Mouse (Mus musculus) midbrain, embryonic 11.5 days (tissue): ENCODE data around the gene 4930519G04Rik. TPM values are rescaled to one million over a fixed set of nuclear protein-coding genes. Genes with fewer than 3 reads are reported as not detected.
A peak's percentile ranks its signal among the peaks of the same experiment; 100 is the strongest.
"Not testable (repeated sequence)": the region's sequence is repeated elsewhere in the genome, so short reads cannot be mapped to it uniquely, and the experiment has no call there.

Experiments
- ATAC-seq: fragments of 200-750 bp; cut with Nextera tagmentation; 2 replicates; pipeline ENCODE4 v1.8.0; 2017; ENCODE audit warnings: moderate TSS enrichment, moderate library complexity; ENCODE audit not compliant: low FRiP score
- DNase-seq: peaks from one replicate; pipeline ENCODE4 v3.0.0; 2015; ENCODE audit warnings: low spot score; ENCODE audit errors: missing footprints
- H3K27ac ChIP-seq: fragments of 300-500 bp; sonication (generic); 2 replicates; pipeline ENCODE4 v1.5.1; 2014; ENCODE audit warnings: low read depth, low read length
- H3K27me3 ChIP-seq: fragments of 300-500 bp; sonication (generic); 2 replicates; pipeline ENCODE4 v1.6.1; 2014; ENCODE audit warnings: mild to moderate bottlenecking, low read length, moderate library complexity, mixed read lengths; ENCODE audit not compliant: control insufficient read depth, insufficient read depth
- H3K36me3 ChIP-seq: fragments of 300-500 bp; sonication (generic); 2 replicates; pipeline ENCODE4 v1.6.1; 2014; ENCODE audit warnings: mild to moderate bottlenecking, low read length, moderate library complexity, mixed read lengths; ENCODE audit not compliant: control insufficient read depth, insufficient read depth
- H3K4me1 ChIP-seq: fragments of 300-500 bp; sonication (generic); 2 replicates; pipeline ENCODE4 v1.6.1; 2014; ENCODE audit warnings: low read length; ENCODE audit not compliant: control insufficient read depth, insufficient read depth
- H3K4me2 ChIP-seq: fragments of 300-500 bp; sonication (generic); 2 replicates; pipeline ENCODE4 v1.6.1; 2014; ENCODE audit warnings: mild to moderate bottlenecking, moderate library complexity
- H3K4me3 ChIP-seq: fragments of 300-500 bp; sonication (generic); 2 replicates; pipeline ENCODE4 v1.5.1; 2014; ENCODE audit warnings: low read depth, low read length
- H3K9ac ChIP-seq: fragments of 300-500 bp; sonication (generic); 2 replicates; pipeline ENCODE4 v1.6.1; 2014; ENCODE audit warnings: low read length
- H3K9me3 ChIP-seq: fragments of 300-500 bp; sonication (generic); 2 replicates; pipeline ENCODE4 v1.6.1; 2016; ENCODE audit warnings: low read length; ENCODE audit not compliant: control insufficient read depth
- WGBS: fragments of 180-500 bp; shearing (Covaris S2); extraction: QIAGEN DNeasy Blood & Tissue Kit; methylation state at CpG from one replicate; pipeline ENCODE4 v1.1.7; 2014; 5-methylcytosine and 5-hydroxymethylcytosine counted together
- polyA plus RNA-seq: library from polyadenylated mRNA; unstranded; fragments of >200 nt; fragmentation: Nextera tagmentation; extraction: Ambion mirVana; gene quantifications from 2 replicates; pipeline ENCODE4 v1.2.1, GENCODE M21; 2014

Gene 4930519G04Rik
- polyA plus RNA-seq, 1 experiment from 2014 or later: not detected

DNA sequence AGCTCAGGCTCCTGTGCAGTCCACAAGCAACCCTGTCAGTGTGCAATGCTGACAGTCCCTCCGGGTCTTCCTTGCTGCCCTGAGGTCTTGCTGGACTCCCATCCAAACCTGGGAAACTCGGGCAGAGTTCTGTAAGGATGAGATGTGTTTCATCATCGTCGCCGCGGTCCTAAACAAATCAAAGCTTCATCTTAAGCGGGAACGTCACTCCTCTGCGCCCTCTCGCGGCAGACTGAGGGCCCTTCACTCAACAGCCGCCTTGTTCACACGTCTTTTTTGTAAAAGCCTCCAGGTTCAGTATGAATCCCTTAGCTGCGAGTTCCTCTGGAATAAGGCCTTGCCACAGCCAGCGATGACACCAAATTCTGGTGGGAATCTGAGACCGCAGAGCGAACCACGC, 5.8 kb downstream of the 4930519G04Rik start:
- no peaks in the 10 kb centered on the region; the same call in 1 of the 2 replicates for H3K27me3 ChIP-seq
- no peaks in the 10 kb centered on the region for H3K9me3 ChIP-seq
- H3K4me2 ChIP-seq: peak overlapping the region; percentile 49
- ATAC-seq (peak; percentile 27; the same call in 1 of the 2 replicates), DNase-seq (peak; percentile 98)
- H3K36me3 ChIP-seq: no peaks in the 10 kb centered on the region
- no peak overlapping the region for H3K27ac ChIP-seq
- no peaks in the 10 kb centered on the region for H3K4me1 ChIP-seq
- H3K9ac ChIP-seq: peak overlapping the region; percentile 55
- 6% methylated on average over 18 of the region's 18 CpGs for WGBS
- H3K4me3 ChIP-seq: peak overlapping the region; percentile 20

DNA sequence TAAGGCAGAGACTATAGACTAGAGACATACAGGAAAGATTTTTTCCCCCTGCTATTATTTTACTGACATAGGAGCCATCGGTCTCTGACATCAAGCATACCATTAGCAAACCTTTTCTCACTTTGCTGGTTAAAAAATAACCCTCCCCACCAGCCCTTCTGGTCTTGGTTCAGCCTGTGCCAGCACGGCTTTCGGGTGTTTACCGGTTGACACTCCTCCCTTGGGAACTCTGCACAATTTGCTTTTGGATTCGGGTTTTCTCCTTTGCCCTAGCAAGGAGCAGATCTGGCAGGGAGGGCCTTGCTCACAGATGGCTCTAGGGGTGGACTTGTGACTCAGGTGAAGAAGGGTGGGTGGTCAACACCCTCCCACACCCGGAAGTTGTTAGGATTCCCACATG, 8.3 kb downstream of the 4930519G04Rik start:
- Histone ChIP-seq H3K9me3 (no peaks in the 10 kb centered on the region), H3K4me3 (no peak overlapping the region), H3K4me1 (no peaks in the 10 kb centered on the region), H3K4me2 (no peak overlapping the region), H3K27me3 (no peaks in the 10 kb centered on the region; the same call in 1 of the 2 replicates), H3K36me3 (no peaks in the 10 kb centered on the region), H3K9ac (no peak overlapping the region), H3K27ac (no peak overlapping the region)
- ATAC-seq (no peak), DNase-seq (no peak)
- WGBS: 86% methylated on average over 6 of the region's 6 CpGs

DNA sequence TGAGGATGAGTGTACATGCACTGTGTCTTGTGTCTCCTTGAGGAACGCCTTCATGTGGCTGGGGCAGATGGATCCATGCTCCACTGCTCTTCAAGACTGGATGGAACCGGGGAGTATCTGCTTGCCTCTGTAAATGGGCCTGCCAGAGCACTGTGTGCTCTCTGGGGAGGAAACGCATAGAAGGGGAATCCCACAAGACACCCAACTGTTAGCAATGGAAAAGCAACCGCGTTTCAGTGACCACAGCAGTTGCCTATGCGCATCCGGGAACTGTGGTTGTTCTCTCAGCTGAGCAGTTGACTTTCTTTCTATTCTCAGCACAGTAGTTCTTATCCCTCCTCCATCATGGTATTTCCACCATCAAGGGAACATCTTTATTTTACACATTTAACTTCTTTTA, 11.3 kb downstream of the 4930519G04Rik start:
- H3K9ac ChIP-seq: no peak overlapping the region
- no peaks in the 10 kb centered on the region; the same call in 1 of the 2 replicates for H3K9me3 ChIP-seq
- H3K4me1 ChIP-seq: no peaks in the 10 kb centered on the region
- no peaks in the 10 kb centered on the region for H3K36me3 ChIP-seq
- no peaks in the 10 kb centered on the region for H3K27me3 ChIP-seq
- no peak overlapping the region for H3K4me2 ChIP-seq
- no peak overlapping the region for H3K4me3 ChIP-seq
- ATAC-seq: no peak
- H3K27ac ChIP-seq: no peak overlapping the region
- 76% methylated on average over 7 of the region's 7 CpGs for WGBS
- DNase-seq: no peak

DNA sequence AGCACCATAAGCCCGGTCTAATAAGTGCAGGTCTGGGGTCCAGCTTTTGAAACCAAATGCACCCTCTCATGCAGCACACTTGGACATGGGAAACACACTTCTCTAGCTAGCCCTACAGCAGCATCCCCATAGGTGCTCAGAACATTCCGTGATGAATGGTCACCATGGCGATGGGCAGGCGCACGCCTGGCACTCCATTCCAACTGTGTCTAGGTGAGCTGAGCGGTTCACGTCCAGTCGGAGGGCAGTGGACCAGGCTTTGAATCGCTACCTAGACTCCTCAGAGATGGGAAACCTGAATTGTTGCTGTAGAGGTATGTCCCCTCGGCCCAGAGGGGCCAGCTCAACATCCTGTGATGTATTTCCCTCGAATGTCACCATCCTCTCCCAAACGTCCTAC, 11.8 kb downstream of the 4930519G04Rik start:
- Histone ChIP-seq H3K36me3 (no peaks in the 10 kb centered on the region), H3K27me3 (no peaks in the 10 kb centered on the region), H3K4me3 (no peak overlapping the region), H3K9me3 (no peaks in the 10 kb centered on the region; the same call in 1 of the 2 replicates), H3K4me1 (no peaks in the 10 kb centered on the region), H3K4me2 (no peak overlapping the region), H3K9ac (no peak overlapping the region), H3K27ac (no peak overlapping the region)
- 91% methylated on average over 12 of the region's 12 CpGs for WGBS
- ATAC-seq (no peak), DNase-seq (no peak)

DNA sequence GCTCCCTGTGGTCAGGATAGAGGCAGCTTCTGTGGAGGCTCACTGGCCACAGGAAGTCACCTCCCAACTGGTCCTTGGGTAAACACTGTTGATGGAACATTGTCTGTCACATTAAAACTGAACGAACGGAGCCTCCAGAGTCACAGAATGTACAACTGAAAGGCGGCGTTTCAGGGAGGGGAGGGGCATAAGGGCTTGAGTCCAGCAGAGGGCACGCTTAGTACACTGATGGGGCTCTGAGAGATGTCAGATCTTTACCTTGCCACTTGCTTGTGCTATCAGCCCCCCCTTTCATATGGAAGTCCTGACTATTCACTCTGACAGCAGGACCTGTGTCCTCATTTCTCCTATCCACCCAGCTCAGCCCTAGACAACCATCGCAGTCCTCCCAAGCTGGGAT, 22.4 kb downstream of the 4930519G04Rik start:
- no peak for DNase-seq
- ATAC-seq: no peak
- Histone ChIP-seq H3K4me2 (no peak overlapping the region), H3K27ac (no peak overlapping the region), H3K9me3 (no peaks in the 10 kb centered on the region), H3K4me3 (no peak overlapping the region), H3K36me3 (no peaks in the 10 kb centered on the region), H3K4me1 (peaks cover 7% of the 10 kb centered on the region; the same call in 1 of the 2 replicates), H3K27me3 (no peaks in the 10 kb centered on the region), H3K9ac (no peak overlapping the region)
- 65% methylated on average over 6 of the region's 6 CpGs for WGBS

DNA sequence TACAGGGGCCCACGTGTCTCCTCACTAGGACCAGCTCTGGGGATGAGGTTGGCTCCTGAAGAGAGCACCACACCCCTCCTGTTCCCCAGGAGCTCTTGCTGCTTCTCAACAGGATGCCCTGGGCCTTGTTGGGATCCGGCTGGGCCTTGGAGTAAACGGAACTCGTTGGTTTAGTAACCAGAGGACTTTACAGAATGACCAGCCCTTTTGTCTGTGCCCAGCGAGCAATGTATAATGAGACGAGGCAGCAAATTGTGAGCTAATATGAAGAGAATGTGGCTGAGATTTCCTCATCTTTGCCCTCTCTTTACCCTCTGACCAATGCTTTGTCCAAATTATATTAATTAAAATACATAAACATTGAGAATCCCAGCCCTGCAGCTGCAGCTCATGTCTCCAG, 22.9 kb downstream of the 4930519G04Rik start:
- 37% methylated on average over 6 of the region's 6 CpGs for WGBS
- Histone ChIP-seq H3K4me3 (no peak overlapping the region), H3K9ac (no peak overlapping the region), H3K4me1 (peaks cover 7% of the 10 kb centered on the region; the same call in 1 of the 2 replicates), H3K27ac (no peak overlapping the region), H3K36me3 (no peaks in the 10 kb centered on the region), H3K27me3 (no peaks in the 10 kb centered on the region), H3K9me3 (no peaks in the 10 kb centered on the region), H3K4me2 (no peak overlapping the region)
- ATAC-seq (no peak), DNase-seq (no peak)

DNA sequence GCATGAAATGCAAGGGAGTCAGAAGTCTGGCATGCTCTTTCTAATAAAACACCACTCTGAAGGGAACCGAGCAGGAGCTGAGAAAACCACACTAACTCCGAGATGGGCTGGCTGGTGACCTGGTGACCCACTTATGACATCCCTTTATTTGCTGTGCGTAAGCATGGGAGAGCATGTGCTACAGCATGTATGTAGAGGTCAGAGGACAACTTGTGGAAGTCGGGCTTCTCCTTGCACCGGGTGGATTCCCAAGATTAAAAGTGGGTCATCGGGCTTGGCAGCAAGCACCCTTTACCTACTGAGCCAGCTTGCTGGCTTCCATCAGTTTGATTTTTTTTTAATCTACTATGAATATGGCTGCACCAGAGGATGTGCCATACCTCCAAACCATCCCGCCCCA, 24.0 kb downstream of the 4930519G04Rik start:
- Histone ChIP-seq H3K36me3 (no peaks in the 10 kb centered on the region), H3K4me1 (peaks cover 7% of the 10 kb centered on the region; the same call in 1 of the 2 replicates), H3K4me3 (no peak overlapping the region), H3K27ac (no peak overlapping the region), H3K9me3 (no peaks in the 10 kb centered on the region), H3K27me3 (no peaks in the 10 kb centered on the region), H3K4me2 (no peak overlapping the region), H3K9ac (no peak overlapping the region)
- ATAC-seq: no peak
- WGBS: 69% methylated on average over 7 of the region's 7 CpGs
- no peak for DNase-seq

DNA sequence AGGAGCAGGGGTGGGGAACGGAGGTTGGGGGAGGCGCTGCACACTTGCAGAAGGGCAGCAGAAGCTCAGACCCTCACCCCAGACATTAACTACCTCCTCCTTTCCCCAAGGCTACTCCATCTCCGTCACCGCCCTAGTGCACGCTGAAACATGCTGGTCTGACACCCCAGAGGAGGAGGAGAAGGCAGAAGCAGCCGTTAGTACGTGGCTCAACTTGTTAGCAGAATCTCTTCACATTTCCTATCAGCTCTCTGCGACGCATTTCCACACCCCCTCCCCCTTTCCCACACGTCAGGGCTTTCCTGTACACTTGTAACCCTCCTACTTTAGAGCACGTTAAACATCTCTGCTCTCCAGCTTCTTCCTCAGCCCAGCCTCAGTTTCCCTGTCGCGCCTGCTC, 25.9 kb downstream of the 4930519G04Rik start:
- H3K4me1 ChIP-seq: peaks cover 7% of the 10 kb centered on the region; the same call in 1 of the 2 replicates
- no peak overlapping the region for H3K4me2 ChIP-seq
- H3K27me3 ChIP-seq: no peaks in the 10 kb centered on the region
- no peaks in the 10 kb centered on the region for H3K9me3 ChIP-seq
- ATAC-seq (no peak), DNase-seq (no peak)
- WGBS: 74% methylated on average over 13 of the region's 13 CpGs
- H3K4me3 ChIP-seq: no peak overlapping the region
- no peak overlapping the region for H3K27ac ChIP-seq
- no peaks in the 10 kb centered on the region for H3K36me3 ChIP-seq
- no peak overlapping the region for H3K9ac ChIP-seq

DNA sequence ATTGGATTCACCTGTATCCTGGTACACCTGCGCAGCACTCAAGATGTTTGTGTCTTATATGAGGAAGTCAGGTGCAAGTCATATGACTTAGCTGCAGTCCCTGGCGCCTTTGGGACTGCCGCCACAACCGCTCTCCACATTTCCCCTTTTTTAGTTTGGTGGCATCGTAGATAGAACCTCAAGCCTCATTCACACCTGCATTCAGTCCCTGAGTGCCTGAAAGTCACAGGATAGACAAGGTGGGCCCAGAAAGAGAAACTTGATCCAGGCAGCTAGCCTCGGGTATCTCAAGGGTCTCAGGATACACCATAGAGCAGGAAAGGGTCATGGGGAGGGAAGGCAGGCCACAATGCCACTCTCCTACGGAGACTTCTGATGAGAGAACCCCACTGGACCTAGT, 28.9 kb downstream of the 4930519G04Rik start:
- not testable (repeated sequence) for H3K36me3 ChIP-seq, H3K4me1 ChIP-seq, ATAC-seq, H3K27ac ChIP-seq, H3K27me3 ChIP-seq, DNase-seq, H3K9ac ChIP-seq, H3K9me3 ChIP-seq, H3K4me3 ChIP-seq, H3K4me2 ChIP-seq
- 85% methylated on average over 6 of the region's 7 CpGs for WGBS
